Mouse (Mus musculus) liver, postnatal 0 days (tissue): ENCODE data around the gene Ubd.
"Not testable (repeated sequence)": the region's sequence is repeated elsewhere in the genome, so short reads cannot be mapped to it uniquely, and the experiment has no call there.

ENCODE experiments used
- CTCF ChIP-seq: sonication (generic); IDR thresholded peaks from 2 replicates; pipeline ENCODE4 v1.5.1; 2016; ENCODE audit warnings: antibody characterized with exemption, low read depth
- EP300 ChIP-seq: IDR thresholded peaks from 2 replicates; pipeline ENCODE4 v1.6.1; 2016; ENCODE audit warnings: antibody characterized with exemption, low read depth, mild to moderate bottlenecking

DNA sequence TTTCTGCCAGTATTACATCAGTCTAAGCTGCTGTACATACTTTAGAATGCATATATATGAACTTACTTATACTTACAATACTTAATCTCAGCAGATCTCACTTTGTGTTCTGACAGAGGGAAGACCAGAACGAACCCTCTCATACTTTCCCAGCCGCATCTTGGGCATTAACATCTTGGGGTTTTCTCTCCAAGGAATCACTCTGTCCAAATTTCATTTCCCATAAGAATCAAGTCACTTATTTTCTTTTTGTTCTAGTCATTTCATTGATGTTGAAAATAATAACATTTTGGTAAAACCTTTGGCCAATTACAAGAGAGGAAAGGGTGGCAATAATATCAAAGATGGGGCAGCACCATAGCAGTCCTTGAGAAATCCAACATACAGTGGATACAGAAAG is 43.5 kb downstream of the Ubd start, which contains the start of gene Olfr97:
- TF ChIP-seq CTCF, EP300: not testable (repeated sequence)
